Mouse (Mus musculus) kidney, embryonic 14.5 days (tissue): ENCODE measurements at regions not wholly inside any gene's neighbourhood (a gene's known extent, or its start where the extent isn't known, plus 50 kb on each side); places are given as distances from the start of the nearest gene placed in this dataset.

Source experiments
- ATAC-seq: fragments of 200-750 bp; cut with Nextera tagmentation; 2 replicates; pipeline ENCODE4 v1.8.0; 2017; ENCODE audit warnings: moderate number of reproducible peaks, mild to moderate bottlenecking, moderate TSS enrichment, moderate library complexity; ENCODE audit not compliant: low FRiP score, low TSS enrichment
- H3K27ac ChIP-seq: fragments of 300-500 bp; sonication (generic); 2 replicates; pipeline ENCODE4 v1.5.1; 2014; ENCODE audit warnings: low read depth, mild to moderate bottlenecking, low read length, moderate library complexity, mixed read lengths
- H3K27me3 ChIP-seq: fragments of 300-500 bp; sonication (generic); 2 replicates; pipeline ENCODE4 v1.6.1; 2014; ENCODE audit warnings: mild to moderate bottlenecking, low read length; ENCODE audit not compliant: control insufficient read depth, insufficient read depth
- H3K36me3 ChIP-seq: fragments of 300-500 bp; sonication (generic); 2 replicates; pipeline ENCODE4 v1.6.1; 2014; ENCODE audit warnings: low read length, mixed read lengths; ENCODE audit not compliant: control insufficient read depth, insufficient read depth
- H3K4me1 ChIP-seq: fragments of 300-500 bp; sonication (generic); 2 replicates; pipeline ENCODE4 v1.6.1; 2014; ENCODE audit warnings: low read length, mixed read lengths; ENCODE audit not compliant: control insufficient read depth, insufficient read depth
- H3K4me2 ChIP-seq: fragments of 300-500 bp; sonication (generic); replicated peaks from 2 replicates; pipeline ENCODE4 v1.6.1; 2014; ENCODE audit warnings: low read depth, mild to moderate bottlenecking, low read length
- H3K4me3 ChIP-seq: fragments of 300-500 bp; sonication (generic); 2 replicates; pipeline ENCODE4 v1.5.1; 2014; ENCODE audit warnings: mild to moderate bottlenecking, low read length
- H3K9ac ChIP-seq: fragments of 300-500 bp; sonication (generic); 2 replicates; pipeline ENCODE4 v1.6.1; 2014; ENCODE audit warnings: low read depth, mild to moderate bottlenecking, low read length, moderate library complexity
- H3K9me3 ChIP-seq: fragments of 300-500 bp; sonication (generic); 2 replicates; pipeline ENCODE4 v1.6.1; 2016; ENCODE audit warnings: low read length; ENCODE audit not compliant: control insufficient read depth
- WGBS: fragments of 180-500 bp; shearing (Covaris S2); extraction: QIAGEN DNeasy Blood & Tissue Kit; methylation state at CpG from one replicate; pipeline ENCODE4 v1.1.7; 2014; 5-methylcytosine and 5-hydroxymethylcytosine counted together

DNA sequence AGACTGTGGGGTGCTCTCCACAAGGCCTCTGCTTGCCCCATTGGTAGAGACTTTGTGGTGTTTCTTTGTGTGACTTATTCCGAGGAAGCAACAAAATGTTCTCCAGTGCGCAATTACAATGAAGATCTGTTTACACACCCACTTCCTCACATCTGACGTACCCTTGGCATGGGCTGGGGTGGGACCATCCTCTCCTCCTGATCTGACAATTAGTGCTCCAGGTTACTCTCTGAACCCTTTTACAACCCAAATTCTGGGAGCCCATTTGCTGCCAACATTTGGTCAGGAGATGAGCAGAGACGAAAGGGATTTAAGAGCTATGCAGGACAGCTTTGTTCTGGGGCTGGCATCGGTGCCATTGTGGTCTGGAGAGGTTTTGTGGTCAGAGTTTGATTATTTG is 215.9 kb upstream of the Sall1 start:
- Histone ChIP-seq H3K27ac (no peak overlapping the region), H3K4me3 (no peak overlapping the region), H3K36me3 (no peaks in the 10 kb centered on the region), H3K9me3 (peaks cover 1% of the 10 kb centered on the region; the same call in 1 of the 2 replicates), H3K4me1 (0 out of 2 replicates have a peak, but pooled peaks cover 3% of the 10 kb centered on the region), H3K4me2 (no peak overlapping the region), H3K9ac (no peak overlapping the region), H3K27me3 (no peaks in the 10 kb centered on the region)
- 66% methylated on average over 5 of the region's 5 CpGs for WGBS
- ATAC-seq, result no peak

DNA sequence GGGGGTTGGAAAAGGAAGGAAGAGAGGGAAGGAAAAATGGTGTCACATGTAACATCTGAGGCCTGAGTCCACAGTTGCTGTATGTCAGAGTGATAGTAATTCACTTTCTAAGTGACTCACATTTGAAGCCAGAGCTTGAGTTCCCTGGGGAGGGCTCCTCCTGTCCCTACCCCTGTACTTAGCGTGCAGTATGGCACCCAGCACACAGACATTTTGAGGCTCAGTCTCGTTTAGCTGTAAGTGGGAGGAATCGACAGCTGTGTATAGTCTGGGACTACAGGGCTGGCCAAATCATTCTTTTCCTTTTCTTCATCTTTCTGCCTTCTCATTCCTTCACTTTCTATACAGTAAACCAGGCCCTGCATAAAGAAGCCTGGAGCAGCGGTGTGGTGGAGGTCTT is 202.4 kb upstream of the Sall1 start:
- Histone ChIP-seq H3K4me3 (no peak overlapping the region), H3K9ac (no peak overlapping the region), H3K27me3 (no peaks in the 10 kb centered on the region; the same call in 1 of the 2 replicates), H3K36me3 (no peaks in the 10 kb centered on the region), H3K4me1 (peaks cover 8% of the 10 kb centered on the region), H3K9me3 (no peaks in the 10 kb centered on the region), H3K27ac (no peak overlapping the region), H3K4me2 (no peak overlapping the region)
- 65% methylated on average over 4 of the region's 4 CpGs for WGBS
- ATAC-seq, result no peak

GRCm38 (mm10) chr8:89245131-89245751 is 201.3 kb upstream of the Sall1 start:
- H3K27me3 ChIP-seq, result no peaks in the 10 kb centered on the region; the same call in 1 of the 2 replicates
- peaks cover 8% of the 10 kb centered on the region for H3K4me1 ChIP-seq
- ATAC-seq, result peak; percentile 32; the same call in 1 of the 2 replicates
- no peaks in the 10 kb centered on the region for H3K9me3 ChIP-seq
- H3K36me3 ChIP-seq, result no peaks in the 10 kb centered on the region
- H3K4me3 ChIP-seq, result peak overlapping the region; percentile 17; the same call in 1 of the 2 replicates
- H3K27ac ChIP-seq, result no peak overlapping the region
- 20% methylated on average over 25 of the region's 25 CpGs for WGBS
- peak overlapping the region; percentile 41 for H3K4me2 ChIP-seq
- H3K9ac ChIP-seq, result peak overlapping the region; percentile 32; the same call in 1 of the 2 replicates

GRCm38 (mm10) chr8:89241686-89242085 is 197.7 kb upstream of the Sall1 start:
- H3K36me3 ChIP-seq, result no peaks in the 10 kb centered on the region
- H3K4me2 ChIP-seq, result no peak overlapping the region
- H3K4me1 ChIP-seq, result peaks cover 8% of the 10 kb centered on the region
- H3K9me3 ChIP-seq, result no peaks in the 10 kb centered on the region
- WGBS, result 38% methylated on average over 5 of the region's 5 CpGs
- H3K4me3 ChIP-seq, result no peak overlapping the region
- no peak overlapping the region for H3K27ac ChIP-seq
- no peaks in the 10 kb centered on the region; the same call in 1 of the 2 replicates for H3K27me3 ChIP-seq
- ATAC-seq, result no peak
- H3K9ac ChIP-seq, result no peak overlapping the region

DNA sequence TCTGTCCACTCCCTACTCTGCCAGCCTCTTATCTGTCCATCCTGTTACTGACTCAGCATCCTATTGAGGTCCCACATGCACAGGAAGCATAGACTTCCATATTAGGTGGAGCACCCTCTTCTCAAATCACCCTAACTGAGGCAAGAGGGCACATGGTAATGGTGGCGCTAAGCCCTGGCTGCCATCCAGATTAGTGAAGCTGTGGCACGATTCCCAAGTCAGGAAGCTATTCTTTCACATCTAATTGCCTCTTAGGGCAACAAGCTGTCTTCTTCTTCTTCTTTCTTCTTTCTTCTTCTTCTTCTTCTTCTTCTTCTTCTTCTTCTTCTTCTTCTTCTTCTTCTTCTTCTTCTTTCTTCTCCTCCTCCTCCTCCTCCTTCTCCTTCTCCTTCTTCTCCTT is 195.7 kb upstream of the Sall1 start:
- H3K4me1 ChIP-seq, result no peaks in the 10 kb centered on the region
- H3K27me3 ChIP-seq, result no peaks in the 10 kb centered on the region; the same call in 1 of the 2 replicates
- no peaks in the 10 kb centered on the region for H3K9me3 ChIP-seq
- H3K36me3 ChIP-seq, result no peaks in the 10 kb centered on the region
- H3K4me3 ChIP-seq, result no peak overlapping the region
- H3K9ac ChIP-seq, result no peak overlapping the region
- no peak overlapping the region for H3K4me2 ChIP-seq
- H3K27ac ChIP-seq, result no peak overlapping the region
- no peak for ATAC-seq
- WGBS, result 92% methylated on average over 2 of the region's 2 CpGs

DNA sequence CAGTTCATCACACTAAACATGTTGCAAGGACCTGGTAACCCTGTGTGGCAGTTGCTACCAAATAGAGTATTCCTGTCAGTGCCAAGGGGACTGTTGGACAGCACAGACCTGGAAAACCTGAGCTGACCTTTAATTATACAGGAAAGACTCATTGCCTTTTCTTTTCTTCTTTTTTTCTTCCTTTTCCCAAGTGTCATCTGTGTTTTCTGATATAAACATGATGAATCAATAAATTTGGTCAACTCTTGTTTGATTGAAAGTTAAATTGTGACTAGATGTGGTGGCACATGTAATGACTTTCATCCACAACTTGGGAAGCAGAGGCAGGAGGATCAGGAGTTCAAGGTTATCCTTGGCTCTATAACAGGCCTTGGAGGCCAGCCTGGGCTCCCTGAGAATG is 190.1 kb upstream of the Sall1 start:
- H3K4me1 ChIP-seq, result no peaks in the 10 kb centered on the region
- no peak for ATAC-seq
- no peaks in the 10 kb centered on the region for H3K36me3 ChIP-seq
- H3K9me3 ChIP-seq, result no peaks in the 10 kb centered on the region
- no peak overlapping the region for H3K9ac ChIP-seq
- no peaks in the 10 kb centered on the region for H3K27me3 ChIP-seq
- no peak overlapping the region for H3K4me3 ChIP-seq
- no peak overlapping the region for H3K27ac ChIP-seq
- no peak overlapping the region for H3K4me2 ChIP-seq

- Histone ChIP-seq H3K27me3 (no peaks in the 10 kb centered on the region), H3K9me3 (no peaks in the 10 kb centered on the region), H3K36me3 (no peaks in the 10 kb centered on the region), H3K4me2 (no peak overlapping the region), H3K4me1 (no peaks in the 10 kb centered on the region), H3K27ac (no peak overlapping the region), H3K9ac (no peak overlapping the region), H3K4me3 (no peak overlapping the region)
- ATAC-seq, result no peak
- whole genome bisulfite sequencing, result 81% methylated on average over 1 of the region's 1 CpGs
These were observed 188.4 kb upstream of the Sall1 start for GRCm38 (mm10) chr8:89232318-89232717.

DNA sequence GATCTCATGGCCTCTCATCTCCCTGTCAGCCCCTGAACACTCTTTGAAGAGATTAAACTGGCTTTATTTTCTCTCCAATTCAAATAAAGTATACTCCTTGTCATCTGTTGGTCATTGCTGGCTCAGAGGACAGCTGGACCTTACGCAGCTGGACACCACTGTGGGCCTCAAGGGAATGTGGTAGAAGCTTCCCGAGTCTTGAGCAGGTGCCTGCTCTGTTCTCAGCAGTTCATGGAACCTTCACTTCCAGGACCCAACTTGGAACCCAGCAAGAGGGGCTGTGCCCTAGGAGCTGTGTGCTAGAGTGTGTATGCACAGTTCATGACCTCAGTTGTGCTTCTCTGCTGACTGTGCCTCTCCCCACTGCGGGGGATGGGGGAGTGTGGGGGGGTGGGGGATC is 185.2 kb upstream of the Sall1 start:
- no peaks in the 10 kb centered on the region for H3K36me3 ChIP-seq
- no peaks in the 10 kb centered on the region for H3K27me3 ChIP-seq
- WGBS, result 87% methylated on average over 3 of the region's 3 CpGs
- H3K9me3 ChIP-seq, result no peaks in the 10 kb centered on the region
- H3K9ac ChIP-seq, result no peak overlapping the region
- H3K4me3 ChIP-seq, result no peak overlapping the region
- ATAC-seq, result no peak
- no peaks in the 10 kb centered on the region for H3K4me1 ChIP-seq
- no peak overlapping the region for H3K4me2 ChIP-seq
- no peak overlapping the region for H3K27ac ChIP-seq

DNA sequence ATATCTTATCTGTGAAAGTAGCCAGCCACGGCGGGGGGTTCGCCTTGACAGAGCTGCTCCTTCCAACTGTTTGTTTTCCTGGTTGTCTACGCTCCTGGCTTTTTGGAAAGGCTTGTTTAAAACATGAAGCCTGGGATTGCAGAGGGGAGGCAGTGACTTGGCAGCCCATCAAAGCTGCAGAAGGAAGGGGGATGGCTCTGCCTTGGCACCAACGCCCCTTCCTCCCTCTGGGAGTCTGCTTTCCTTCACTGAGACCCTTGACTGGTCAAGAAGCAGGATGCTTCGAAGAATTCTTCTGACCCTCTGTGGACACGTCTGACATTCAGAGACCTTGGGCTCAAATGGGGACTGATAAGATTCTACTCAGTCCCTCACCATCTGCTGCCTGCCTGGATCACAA is 176.9 kb upstream of the Sall1 start:
- Histone ChIP-seq H3K36me3 (no peaks in the 10 kb centered on the region), H3K4me2 (no peak overlapping the region), H3K4me1 (no peaks in the 10 kb centered on the region), H3K27me3 (no peaks in the 10 kb centered on the region), H3K27ac (no peak overlapping the region), H3K9me3 (no peaks in the 10 kb centered on the region), H3K4me3 (no peak overlapping the region), H3K9ac (no peak overlapping the region)
- ATAC-seq, result no peak
- whole genome bisulfite sequencing, result 63% methylated on average over 7 of the region's 7 CpGs
